Mouse (Mus musculus) lung, postnatal 36 days (tissue): ENCODE data around the gene Yars2.
"Not testable (repeated sequence)": the region's sequence is repeated elsewhere in the genome, so short reads cannot be mapped to it uniquely, and the experiment has no call there.

ENCODE experiments used
- DNase-seq: peaks from one replicate; pipeline ENCODE4 v3.0.0; 2022; ENCODE audit warnings: mixed read lengths

The Yars2 gene

GRCm38 (mm10) chr16:16302369-16303137 lies at the start of gene Yars2:
Yars2 (plus strand) TSS chr16:16302965.
- peak; percentile 94 for DNase-seq

DNA sequence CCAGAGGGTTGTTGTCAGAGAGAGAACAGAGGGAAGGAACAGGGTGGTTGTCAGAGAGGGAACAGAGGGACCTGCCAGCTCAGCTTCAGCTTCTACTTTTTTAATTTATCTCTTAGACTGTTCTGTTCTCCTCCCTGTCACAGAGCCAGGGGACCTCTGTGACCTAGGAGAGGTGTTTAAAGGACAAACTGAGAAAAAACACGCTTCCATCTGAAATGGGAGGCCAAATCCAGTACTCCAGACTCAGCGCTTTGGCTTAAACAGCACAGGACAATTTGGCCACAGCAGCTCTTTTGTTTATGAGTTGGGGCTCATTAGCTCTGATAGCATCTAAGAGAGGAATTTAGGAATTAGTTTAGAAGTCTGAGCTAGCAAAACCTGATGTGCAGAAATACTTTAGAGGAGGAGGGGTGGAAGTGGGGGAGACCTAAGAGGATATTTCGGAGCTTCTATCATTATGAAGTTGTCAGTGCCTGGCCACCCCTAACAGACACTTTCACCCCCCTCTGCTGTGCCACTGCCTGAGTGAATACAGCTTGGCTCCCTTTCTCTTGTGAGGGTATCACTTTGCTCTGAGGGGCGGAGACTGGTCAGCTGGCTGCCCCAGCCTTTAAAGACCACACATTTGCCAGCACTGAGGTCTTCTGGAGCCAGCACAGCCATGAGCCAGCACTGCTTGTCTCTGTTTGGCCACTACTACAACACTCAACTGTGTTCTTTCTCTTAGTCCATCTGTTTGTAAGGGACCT lies 49.3 kb upstream of the Yars2 start:
- peak; percentile 10 for DNase-seq

DNA sequence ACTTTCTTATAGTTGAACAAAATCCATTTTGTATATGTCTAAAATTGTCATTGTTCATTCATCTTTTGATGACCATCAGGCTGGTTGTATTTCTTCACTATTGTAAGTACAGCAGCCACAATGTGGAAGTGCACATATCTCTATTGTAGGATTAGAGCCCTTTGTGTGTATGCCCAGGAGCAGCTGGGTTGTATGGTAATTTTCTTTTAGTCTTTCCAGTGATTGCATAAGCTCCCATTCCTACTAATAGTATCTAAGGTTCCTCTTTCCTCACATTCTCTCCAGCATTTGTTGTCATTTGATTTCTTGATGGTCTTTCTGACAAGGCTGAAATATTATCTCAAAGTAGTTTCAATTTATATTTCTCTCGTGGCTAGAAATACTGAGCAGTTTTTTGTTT lies 47.5 kb upstream of the Yars2 start:
- no peak for DNase-seq

- no peak for DNase-seq
Observed at GRCm38 (mm10) chr16:16255874-16256273, 46.9 kb upstream of the Yars2 start.

DNA sequence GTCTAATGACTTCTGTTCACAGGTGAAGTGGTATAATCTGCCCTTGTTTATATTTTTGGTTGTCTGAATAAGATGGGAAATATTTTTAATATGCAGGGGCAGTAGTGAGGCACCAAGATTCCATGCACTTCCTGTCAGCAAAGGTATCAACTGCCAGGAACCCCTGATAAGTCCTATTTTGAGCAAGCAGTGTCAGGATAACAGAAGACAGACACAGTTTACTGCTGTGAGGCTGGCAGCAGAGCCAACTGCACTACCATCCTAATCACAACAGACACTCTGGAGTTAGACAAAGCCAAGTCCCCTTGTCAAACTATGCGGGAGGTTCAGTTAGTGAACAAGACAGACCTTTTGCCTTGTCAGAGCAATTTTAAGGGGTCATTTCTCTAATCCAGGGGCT lies 46.1 kb upstream of the Yars2 start:
- no peak for DNase-seq

GRCm38 (mm10) chr16:16260882-16261281 lies 41.9 kb upstream of the Yars2 start:
- no peak for DNase-seq

- peak; percentile 35 for DNase-seq
Observed at GRCm38 (mm10) chr16:16261481-16261880, 41.3 kb upstream of the Yars2 start.

- peak; percentile 66 for DNase-seq
Observed at GRCm38 (mm10) chr16:16262436-16262835, 40.3 kb upstream of the Yars2 start.

DNA sequence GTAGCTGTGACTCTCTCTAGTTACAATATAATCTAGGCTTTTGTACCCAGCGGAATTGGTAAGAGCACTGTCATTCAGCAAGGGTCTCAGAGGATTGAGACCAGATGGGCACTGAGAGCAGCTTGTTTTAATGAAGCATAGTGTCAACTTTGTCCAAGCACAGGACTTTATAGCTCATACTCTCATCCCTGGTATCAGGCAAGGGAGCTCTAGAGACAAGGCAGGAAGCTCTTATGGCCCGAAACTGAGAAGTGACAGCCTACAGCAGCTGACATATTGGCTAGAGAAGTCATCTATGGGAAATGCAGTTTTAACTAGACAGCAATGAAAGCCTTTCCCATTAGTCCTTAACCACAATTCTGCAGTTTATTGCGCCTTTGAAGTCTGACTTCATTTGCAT lies 29.8 kb upstream of the Yars2 start:
- no peak for DNase-seq

DNA sequence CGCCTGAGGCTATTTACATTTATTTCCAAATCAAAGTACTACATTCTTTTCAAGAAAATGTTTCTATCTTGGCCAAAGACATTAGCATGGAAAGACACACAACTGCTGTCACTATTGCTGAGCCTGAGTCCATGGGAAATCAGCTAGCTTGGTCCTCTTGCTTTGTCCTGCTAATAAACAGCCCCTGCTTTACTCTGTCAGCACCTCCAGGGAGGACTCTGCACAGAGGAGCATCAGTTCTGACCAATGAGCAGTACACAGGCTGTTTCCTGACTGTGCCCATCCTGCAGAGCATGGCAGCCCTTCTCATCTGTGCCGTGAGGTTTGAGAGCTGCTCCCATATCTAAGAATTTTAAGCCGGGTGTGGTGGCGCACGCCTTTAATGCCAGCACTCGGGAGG lies 29.0 kb upstream of the Yars2 start:
- no peak for DNase-seq

DNA sequence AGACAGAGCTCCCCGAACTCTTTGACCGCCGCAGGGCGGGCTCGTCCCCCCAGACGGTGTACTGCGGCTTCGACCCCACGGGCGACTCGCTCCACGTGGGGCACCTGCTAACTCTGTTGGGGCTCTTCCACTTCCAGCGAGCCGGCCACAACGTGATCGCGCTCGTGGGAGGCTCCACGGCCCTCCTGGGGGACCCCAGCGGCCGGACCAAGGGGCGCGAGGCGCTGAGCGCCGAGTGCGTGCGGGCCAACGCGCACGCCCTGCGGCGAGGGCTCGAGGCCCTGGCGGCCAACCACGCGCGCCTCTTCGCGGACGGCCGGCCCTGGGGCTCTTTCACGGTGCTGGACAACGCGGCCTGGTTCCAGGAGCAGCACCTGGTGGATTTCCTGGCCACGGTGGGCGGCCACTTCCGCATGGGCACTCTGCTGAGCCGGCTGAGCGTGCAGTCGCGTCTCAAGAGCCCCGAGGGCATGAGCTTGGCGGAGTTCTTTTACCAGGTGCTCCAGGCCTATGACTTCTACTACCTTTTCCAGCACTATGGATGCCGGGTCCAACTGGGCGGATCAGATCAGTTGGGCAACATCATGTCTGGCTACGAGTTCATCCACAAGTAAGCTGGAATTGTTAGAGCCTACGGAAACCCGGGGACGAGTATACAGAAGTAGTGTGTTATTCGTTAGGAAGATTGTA lies 518 bp downstream of the Yars2 start:
- DNase-seq = peak; percentile 35

- no peak for DNase-seq
Observed at GRCm38 (mm10) chr16:16303888-16304287, 1.1 kb downstream of the Yars2 start.

DNA sequence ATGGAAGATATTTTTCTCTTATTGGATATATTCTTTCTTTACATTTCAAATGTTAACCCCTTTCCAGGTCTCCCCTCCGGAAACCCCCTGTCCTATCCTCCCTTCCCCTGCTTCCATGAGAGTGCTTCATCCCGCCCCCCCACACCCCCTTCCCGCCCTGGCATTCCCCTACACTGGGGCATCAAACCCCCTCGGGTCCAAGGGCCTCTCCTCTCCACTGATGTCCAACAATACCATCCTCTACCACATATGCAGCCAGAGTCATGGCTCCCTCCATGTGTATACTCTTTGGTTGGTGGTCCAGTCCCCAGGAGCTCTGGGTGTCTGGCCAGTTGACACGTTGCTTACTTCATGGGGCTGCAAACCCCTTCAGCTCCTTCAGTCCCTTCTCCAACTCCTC lies 8.6 kb downstream of the Yars2 start:
- no peak for DNase-seq

GRCm38 (mm10) chr16:16325775-16326336 lies 23.1 kb downstream of the Yars2 start:
- no peak for DNase-seq

DNA sequence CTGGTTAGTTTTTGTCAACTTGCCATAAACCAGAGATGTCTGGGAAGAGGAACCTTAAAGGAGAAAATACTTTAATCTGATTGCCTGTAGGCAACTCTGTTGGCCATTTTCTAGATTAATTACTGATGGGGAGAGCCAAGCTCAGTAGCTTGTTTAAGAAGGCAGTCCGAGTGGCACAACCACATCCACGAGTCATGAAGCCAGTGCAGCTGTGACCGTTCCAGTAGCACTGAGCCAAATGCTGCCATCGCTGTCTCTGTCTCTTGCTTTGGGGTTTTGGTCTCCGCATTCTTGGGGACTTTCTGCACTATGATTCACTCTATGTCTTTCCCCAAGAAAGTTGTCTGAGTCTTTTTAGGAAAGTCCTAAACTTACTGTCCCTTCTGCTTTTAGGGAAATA lies 43.7 kb downstream of the Yars2 start:
- DNase-seq = no peak

DNA sequence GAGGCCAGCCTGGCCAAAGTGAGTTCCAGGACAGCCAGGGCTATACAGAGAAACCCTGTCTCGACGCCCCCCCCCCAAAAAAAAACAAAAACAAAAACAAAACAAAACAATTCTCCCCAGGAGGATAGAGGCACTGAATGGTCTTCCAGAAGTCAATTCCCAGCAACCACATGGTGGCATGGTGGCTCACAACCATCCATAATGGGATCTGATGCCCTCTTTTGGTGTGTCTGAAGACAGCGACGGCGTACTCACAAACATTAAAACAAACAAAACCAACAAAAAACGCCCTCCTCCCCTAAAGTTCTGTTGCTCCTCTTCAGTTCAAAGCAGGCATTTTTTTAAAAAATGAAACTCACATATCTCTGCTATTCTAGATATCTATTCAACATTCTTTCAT lies 55.1 kb downstream of the Yars2 start:
- DNase-seq = peak; percentile 5

- peak; percentile 96 for DNase-seq
Observed at GRCm38 (mm10) chr16:16358481-16359100, 55.8 kb downstream of the Yars2 start, which contains the start of gene Dnm1l. Dnm1l (minus strand) TSS chr16:16358959.

- not testable (repeated sequence) for DNase-seq
Observed at GRCm38 (mm10) chr16:16359101-16359482, 56.3 kb downstream of the Yars2 start.
